Mouse (Mus musculus) lung, postnatal 0 days (tissue): ENCODE results near the gene Lrsam1. TPM values are rescaled to one million over a fixed set of nuclear protein-coding genes. Genes with fewer than 3 reads are reported as not detected.

Experiments used
- ATAC-seq: fragments of 200-750 bp; cut with Nextera tagmentation; 2 replicates; pipeline ENCODE4 v1.8.0; 2017; ENCODE audit warnings: moderate library complexity
- DNase-seq: peaks from one replicate; pipeline ENCODE4 v3.0.0-alpha.2; 2016; ENCODE audit warnings: low spot score
- H3K27ac ChIP-seq: fragments of 300-500 bp; sonication (generic); 2 replicates; pipeline ENCODE4 v1.5.1; 2014; ENCODE audit warnings: antibody characterized with exemption, mild to moderate bottlenecking, low read length, mixed read lengths
- H3K27me3 ChIP-seq: fragments of 300-500 bp; sonication (generic); replicated peaks from 2 replicates; pipeline ENCODE4 v1.6.1; 2014; ENCODE audit warnings: low read length, mixed read lengths; ENCODE audit not compliant: insufficient read depth
- H3K36me3 ChIP-seq: fragments of 300-500 bp; sonication (generic); 2 replicates; pipeline ENCODE4 v1.6.1; 2014; ENCODE audit warnings: low read length, mixed read lengths; ENCODE audit not compliant: insufficient read depth
- H3K4me1 ChIP-seq: fragments of 300-500 bp; sonication (generic); 2 replicates; pipeline ENCODE4 v1.6.1; 2014; ENCODE audit warnings: antibody characterized with exemption, low read depth, low read length, mixed read lengths; ENCODE audit not compliant: insufficient read depth
- H3K4me2 ChIP-seq: fragments of 300-500 bp; sonication (generic); replicated peaks from 2 replicates; pipeline ENCODE4 v1.6.1; 2014; ENCODE audit warnings: low read depth, mild to moderate bottlenecking, low read length, moderate library complexity, mixed read lengths
- H3K4me3 ChIP-seq: fragments of 300-500 bp; sonication (generic); 2 replicates; pipeline ENCODE4 v1.5.1; 2014; ENCODE audit warnings: low read depth, low read length
- H3K9ac ChIP-seq: fragments of 300-500 bp; sonication (generic); replicated peaks from 2 replicates; pipeline ENCODE4 v1.6.1; 2014; ENCODE audit warnings: low read depth, mild to moderate bottlenecking
- H3K9me3 ChIP-seq: fragments of 300-500 bp; sonication (generic); 2 replicates; pipeline ENCODE4 v1.6.1; 2016; ENCODE audit warnings: low read length, mixed read lengths
- CTCF ChIP-seq: IDR thresholded peaks from 2 replicates; pipeline ENCODE4 v1.5.1; 2016; ENCODE audit warnings: antibody characterized with exemption, mild to moderate bottlenecking
- EP300 ChIP-seq: IDR thresholded peaks from 2 replicates; pipeline ENCODE4 v1.6.1; 2016; ENCODE audit warnings: antibody characterized with exemption, mild to moderate bottlenecking, control low read depth
- WGBS: fragments of 180-500 bp; shearing (Covaris S2); extraction: QIAGEN DNeasy Blood & Tissue Kit; methylation state at CpG from one replicate; pipeline ENCODE4 v1.1.7; 2014; 5-methylcytosine and 5-hydroxymethylcytosine counted together
- polyA plus RNA-seq: library from polyadenylated mRNA; unstranded; fragments of >200 nt; fragmentation: Nextera tagmentation; extraction: Ambion mirVana; gene quantifications from 2 replicates; pipeline ENCODE4 v1.2.1, GENCODE M21; 2015

The Lrsam1 gene
- polyA plus RNA-seq, 1 experiment from 2014 or later = 5.8 TPM

GRCm38 (mm10) chr2:32879593-32879992 lies 81.8 kb downstream of the Lrsam1 start:
- no peak for DNase-seq
- TF ChIP-seq EP300 (no peak), CTCF (no peak)
- 34% methylated on average over 5 of the region's 5 CpGs for WGBS
- Histone ChIP-seq H3K4me3 (peak overlapping the region; percentile 3; the same call in 1 of the 2 replicates), H3K27me3 (no peaks in the 10 kb centered on the region), H3K4me1 (peaks cover 39% of the 10 kb centered on the region), H3K27ac (peak overlapping the region; percentile 96), H3K9me3 (no peaks in the 10 kb centered on the region), H3K4me2 (peak overlapping the region; percentile 88), H3K9ac (peak overlapping the region; percentile 93; the same call in 1 of the 2 replicates), H3K36me3 (no peaks in the 10 kb centered on the region)
- ATAC-seq = no peak

GRCm38 (mm10) chr2:32878396-32878795 lies 83.0 kb downstream of the Lrsam1 start:
- peak overlapping the region; percentile 96 for H3K27ac ChIP-seq
- no peaks in the 10 kb centered on the region for H3K36me3 ChIP-seq
- no peaks in the 10 kb centered on the region for H3K27me3 ChIP-seq
- H3K4me3 ChIP-seq = peak overlapping the region; percentile 91
- 35% methylated on average over 3 of the region's 3 CpGs for WGBS
- H3K9me3 ChIP-seq = no peaks in the 10 kb centered on the region
- H3K9ac ChIP-seq = peak overlapping the region; percentile 93; the same call in 1 of the 2 replicates
- H3K4me1 ChIP-seq = peaks cover 46% of the 10 kb centered on the region
- H3K4me2 ChIP-seq = peak overlapping the region; percentile 88
- TF ChIP-seq EP300 (no peak; the same call in 1 of the 2 replicates), CTCF (no peak)
- peak; percentile 22 for ATAC-seq
- DNase-seq = no peak

DNA sequence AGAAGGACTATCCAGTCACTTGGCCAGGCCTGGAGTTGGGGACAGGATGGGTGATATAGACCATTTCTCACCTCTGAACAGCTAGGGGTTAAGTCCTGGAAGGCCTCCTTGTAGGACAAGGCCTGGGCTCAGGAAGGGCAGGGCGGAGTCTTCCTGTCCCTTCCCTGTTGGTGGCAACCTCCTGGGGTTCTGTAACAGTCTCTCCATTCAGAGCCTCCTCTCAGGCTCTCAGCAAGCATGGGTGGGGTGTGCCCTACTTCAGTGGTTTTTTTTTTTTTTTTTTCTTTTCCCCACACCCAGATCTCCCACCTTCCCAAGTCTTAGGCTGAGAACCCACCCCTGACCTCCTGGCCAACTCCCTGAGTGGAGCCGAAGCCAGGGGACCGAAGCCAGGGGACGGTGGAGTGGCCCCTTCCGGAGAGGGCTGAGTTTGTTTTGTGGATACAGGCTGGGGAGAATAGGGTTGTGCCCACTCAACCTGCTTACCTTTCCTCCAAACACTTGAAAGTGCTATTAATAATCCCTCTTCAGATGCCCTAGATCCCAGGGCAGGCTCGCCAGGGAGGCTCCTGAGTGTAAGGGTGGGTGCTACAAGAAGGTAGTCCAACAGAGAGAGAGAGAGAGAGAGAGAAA lies 83.5 kb downstream of the Lrsam1 start:
- TF ChIP-seq CTCF (no peak), EP300 (peak; percentile 87)
- Histone ChIP-seq H3K27me3 (no peaks in the 10 kb centered on the region), H3K4me3 (peak overlapping the region; percentile 91), H3K4me1 (peaks cover 43% of the 10 kb centered on the region), H3K36me3 (no peaks in the 10 kb centered on the region), H3K9ac (peak overlapping the region; percentile 93), H3K9me3 (no peaks in the 10 kb centered on the region), H3K27ac (peak overlapping the region; percentile 96), H3K4me2 (peak overlapping the region; percentile 88)
- peak; percentile 95 for DNase-seq
- WGBS = 28% methylated on average over 6 of the region's 6 CpGs
- ATAC-seq = peak; percentile 73

DNA sequence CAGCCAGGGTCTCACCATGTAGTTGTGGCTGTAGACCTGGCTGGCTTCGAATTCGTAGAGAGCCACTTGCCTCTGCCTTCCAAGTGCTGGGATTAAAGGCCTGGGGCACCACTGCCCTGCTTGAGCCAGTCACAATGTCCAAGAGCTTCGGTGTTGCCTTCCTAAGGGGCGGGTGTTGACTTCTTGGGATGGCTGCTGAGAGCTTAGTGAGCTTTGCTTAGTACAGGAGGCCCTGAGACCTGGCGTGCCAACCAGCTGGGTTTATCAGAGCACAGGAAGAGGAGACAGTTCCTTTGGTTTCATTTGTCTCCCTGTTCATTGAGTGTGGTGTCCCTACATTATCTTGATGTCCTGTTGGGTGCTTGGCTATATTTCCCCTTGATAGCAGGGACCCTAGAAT lies 84.1 kb downstream of the Lrsam1 start:
- H3K4me1 ChIP-seq = peaks cover 43% of the 10 kb centered on the region
- 12% methylated on average over 5 of the region's 5 CpGs for WGBS
- no peak for DNase-seq
- peak overlapping the region; percentile 96 for H3K27ac ChIP-seq
- H3K9ac ChIP-seq = peak overlapping the region; percentile 93
- H3K4me3 ChIP-seq = peak overlapping the region; percentile 91
- no peaks in the 10 kb centered on the region for H3K27me3 ChIP-seq
- H3K4me2 ChIP-seq = peak overlapping the region; percentile 88
- no peak for ATAC-seq
- no peaks in the 10 kb centered on the region for H3K36me3 ChIP-seq
- H3K9me3 ChIP-seq = no peaks in the 10 kb centered on the region
- TF ChIP-seq EP300 = no peak
- TF ChIP-seq CTCF = no peak

DNA sequence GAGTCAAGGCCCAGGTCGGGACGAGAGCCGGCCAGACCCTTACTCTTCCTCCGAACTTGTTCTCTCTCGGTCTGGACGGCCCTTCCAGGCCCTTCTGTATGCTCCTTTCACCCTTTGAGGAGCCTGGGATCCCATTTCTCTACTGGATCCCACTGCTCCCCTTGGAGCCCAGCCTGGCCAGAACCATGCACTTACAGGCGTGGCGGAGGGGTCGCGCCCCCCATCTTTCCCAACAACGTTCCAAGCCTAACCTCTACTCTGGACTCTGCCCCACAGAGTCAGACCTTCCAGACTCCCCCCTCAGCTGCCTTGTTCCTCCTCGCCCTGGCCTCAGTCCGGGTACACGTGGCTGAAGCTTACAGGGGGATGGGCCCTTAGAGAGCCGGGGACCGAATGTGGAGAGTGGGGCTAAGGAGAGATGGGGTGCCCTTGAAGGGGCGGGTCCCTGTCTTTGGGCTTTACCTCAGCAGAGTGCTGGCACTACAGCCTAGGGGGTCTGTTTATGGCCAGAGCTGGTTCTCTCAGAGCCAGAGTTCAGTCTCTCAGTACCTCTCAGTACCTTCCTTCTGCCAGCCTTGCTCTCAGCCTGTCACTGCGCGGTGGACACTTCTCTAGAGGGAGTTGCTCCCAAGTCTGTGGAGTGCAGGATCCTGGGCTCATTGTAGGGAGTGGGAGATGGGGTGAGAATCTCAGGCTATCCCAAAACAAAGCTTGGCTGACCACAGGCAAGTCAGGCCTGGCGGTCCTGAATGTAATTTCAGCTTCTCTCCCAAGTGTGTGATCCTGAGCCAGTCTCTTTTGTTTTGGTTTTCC lies 84.7 kb downstream of the Lrsam1 start:
- peak; percentile 51 for DNase-seq

DNA sequence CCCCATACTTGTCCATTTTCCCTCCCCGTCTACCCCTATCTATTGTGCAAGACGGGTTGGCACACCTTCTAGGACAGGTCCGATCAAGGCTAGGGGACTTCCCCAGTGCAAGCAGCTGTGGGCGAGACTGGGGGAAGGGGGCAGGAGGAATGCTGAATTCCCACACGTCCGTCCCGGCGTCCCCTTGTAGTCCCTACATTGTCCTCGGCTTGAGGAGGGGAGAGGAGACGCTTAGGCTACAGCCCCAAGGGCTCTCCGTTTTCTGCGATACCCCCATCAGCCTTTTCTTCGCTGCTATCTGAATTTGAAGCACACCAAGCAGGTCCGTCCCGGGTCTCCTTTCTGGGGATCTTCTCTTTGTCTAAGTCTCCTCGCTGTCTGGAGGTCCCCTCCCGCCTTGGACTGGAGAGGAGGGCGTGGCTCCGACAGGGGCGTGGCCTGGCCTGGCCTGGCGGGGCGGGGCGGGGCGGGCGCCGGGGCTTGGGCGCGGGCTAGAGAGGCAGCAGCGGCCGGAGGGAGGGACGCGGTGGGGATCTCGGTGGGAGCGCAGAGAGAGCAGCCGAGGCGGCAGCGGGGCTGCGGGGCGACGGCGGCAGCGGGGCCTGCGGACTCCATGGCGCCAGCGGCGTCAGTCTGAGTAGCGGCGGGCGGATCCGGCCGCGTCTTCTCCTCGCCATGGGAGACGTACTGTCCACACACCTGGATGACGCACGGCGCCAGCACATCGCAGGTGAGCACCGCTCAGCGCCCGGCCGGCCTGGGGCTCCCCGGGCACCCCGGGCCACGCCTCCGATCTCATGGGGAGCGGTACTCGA lies 85.5 kb downstream of the Lrsam1 start, which contains the start of gene Fam129b:
Gene Fam129b (plus strand): TSS at position 440 of the 815 bp plus-strand sequence.
- H3K9me3 ChIP-seq = no peaks in the 10 kb centered on the region
- peak within 1 kb of the TSS; percentile 93 for H3K9ac ChIP-seq
- under 1% methylated on average over 51 of the region's 68 CpGs for WGBS
- peak; percentile 69 for TF ChIP-seq EP300
- TF ChIP-seq CTCF = no peak
- H3K4me1 ChIP-seq = peaks cover 34% of the 10 kb centered on the region
- peak within 1 kb of the TSS; percentile 88 for H3K4me2 ChIP-seq
- peak within 1 kb of the TSS; percentile 96 for H3K27ac ChIP-seq
- no peaks in the 10 kb centered on the region for H3K27me3 ChIP-seq
- peak; percentile 92 for DNase-seq
- H3K4me3 ChIP-seq = peak within 1 kb of the TSS; percentile 91
- peak; percentile 63 for ATAC-seq
- H3K36me3 ChIP-seq = no peaks in the 10 kb centered on the region

More for the DNA sequence above, 84.7 kb downstream of the Lrsam1 start:
- ATAC-seq = no peak
- no peaks in the 10 kb centered on the region for H3K36me3 ChIP-seq
- no peak for TF ChIP-seq EP300
- no peak for TF ChIP-seq CTCF
- H3K27me3 ChIP-seq = no peaks in the 10 kb centered on the region
- H3K4me2 ChIP-seq = peak overlapping the region; percentile 88
- peaks cover 42% of the 10 kb centered on the region for H3K4me1 ChIP-seq
- 1% methylated on average over 20 of the region's 20 CpGs for WGBS
- peak overlapping the region; percentile 93 for H3K9ac ChIP-seq
- H3K4me3 ChIP-seq = peak overlapping the region; percentile 91
- H3K27ac ChIP-seq = peak overlapping the region; percentile 96
- no peaks in the 10 kb centered on the region for H3K9me3 ChIP-seq

Other genes starting within 250 kb of the Lrsam1 start
- gene Cdk9, start 248.5 kb downstream of the Lrsam1 start, polyA plus RNA-seq = 62.8 and 68.7 TPM in 2 replicates
- 51.8 and 53.5 TPM in 2 replicates for gene Sh2d3c, start 240.6 kb downstream of the Lrsam1 start, polyA plus RNA-seq
- 0.30 TPM in 2 replicates for gene 6330409D20Rik, start 220.6 kb downstream of the Lrsam1 start, polyA plus RNA-seq
- gene Tor2a, start 204.4 kb downstream of the Lrsam1 start, polyA plus RNA-seq = 60.9 and 63.5 TPM in 2 replicates
- 1.8 and 2.4 TPM in 2 replicates for gene Ttc16, start 186.0 kb downstream of the Lrsam1 start, polyA plus RNA-seq
- gene Ptrh1, start 185.8 kb downstream of the Lrsam1 start, polyA plus RNA-seq = 2.9 and 3.3 TPM in 2 replicates
- gene Cfap157, start 177.2 kb downstream of the Lrsam1 start, polyA plus RNA-seq = 2.2 and 5.2 TPM in 2 replicates
- 22.2 and 22.4 TPM in 2 replicates for gene Stxbp1, start 114.4 kb downstream of the Lrsam1 start, polyA plus RNA-seq
- gene Fam129b, start 85.5 kb downstream of the Lrsam1 start, polyA plus RNA-seq = 121 and 150 TPM in 2 replicates
- gene Rpl12, start 55 bp downstream of the Lrsam1 start, polyA plus RNA-seq = 78.4 and 82.5 TPM in 2 replicates
- gene Slc2a8, start 20.5 kb upstream of the Lrsam1 start, polyA plus RNA-seq = 19.5 and 20.1 TPM in 2 replicates
- 5.9 and 8.5 TPM in 2 replicates for gene Garnl3, start 170.0 kb upstream of the Lrsam1 start, polyA plus RNA-seq